Mouse (Mus musculus) Muller cell, postnatal 12 days (primary cell): Measurements from ENCODE around the gene Spocd1.

Source experiments
- DNase-seq: peaks from one replicate; pipeline ENCODE4 v3.0.0-alpha.2; 2015; ENCODE audit errors: inconsistent ontology term

Gene Spocd1

DNA sequence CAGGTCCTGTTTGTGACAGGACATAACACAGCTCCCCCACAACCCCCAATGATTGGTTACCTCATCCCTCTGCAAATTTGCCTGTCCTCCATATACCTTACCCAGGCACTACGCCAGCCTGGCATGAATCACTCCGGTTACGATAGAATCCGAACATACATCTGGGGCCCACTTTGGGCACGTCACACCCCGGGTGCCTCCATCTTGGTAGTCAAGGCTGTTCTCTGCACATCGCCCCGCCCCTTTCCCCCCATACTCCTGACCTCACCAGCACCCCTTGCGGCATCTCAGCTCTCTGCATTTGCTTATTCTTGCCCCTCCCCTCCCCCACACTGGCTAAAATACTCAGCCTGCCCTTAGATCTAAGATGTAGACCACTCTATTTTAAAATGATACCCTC is 76.5 kb downstream of the Spocd1 start:
- no peak for DNase-seq

DNA sequence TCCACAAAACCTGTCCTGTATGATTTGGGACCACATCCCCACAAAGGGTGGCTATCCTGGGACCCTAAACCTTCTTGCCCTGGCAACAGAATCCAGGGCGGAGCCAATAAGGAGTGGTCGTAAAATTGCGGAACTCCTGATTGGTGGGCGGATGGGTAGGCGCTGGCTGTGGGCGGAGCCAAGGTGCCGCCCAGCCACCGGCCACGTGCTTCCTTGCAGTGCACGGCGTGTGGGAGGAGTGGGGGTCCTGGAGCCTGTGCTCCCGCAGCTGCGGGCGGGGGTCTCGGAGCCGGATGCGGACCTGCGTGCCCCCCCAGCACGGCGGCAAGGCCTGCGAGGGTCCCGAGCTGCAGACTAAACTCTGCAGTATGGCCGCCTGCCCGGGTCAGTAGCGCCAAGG is 77.5 kb downstream of the Spocd1 start:
- no peak for DNase-seq
